8 mouse cellular contexts compared by ENCODE assay signal in the genomic region with DNA sequence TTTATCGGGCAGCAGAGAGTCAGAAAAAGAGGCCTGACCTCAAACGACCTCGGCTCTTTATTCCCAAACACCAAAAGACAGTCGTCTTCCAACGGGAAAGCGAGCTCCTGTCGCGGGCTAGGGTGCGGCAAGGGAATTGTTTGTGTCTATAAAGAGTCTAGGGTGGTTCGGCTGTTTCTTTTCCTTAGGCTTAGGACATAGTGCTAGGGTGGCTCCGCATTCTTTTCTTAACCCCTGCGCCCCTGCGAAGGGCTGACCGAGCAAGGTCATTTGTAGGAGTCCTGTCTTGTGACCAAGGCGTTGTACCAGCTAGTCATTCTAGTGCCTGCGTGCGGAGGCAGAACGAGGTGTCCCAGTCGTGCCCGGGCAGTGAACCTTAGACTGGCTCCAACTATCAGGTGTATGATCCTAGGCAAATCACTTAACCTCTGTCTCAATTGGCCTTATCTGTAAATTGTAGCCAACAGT. TPM values are rescaled to one million over a fixed set of nuclear protein-coding genes. Genes with fewer than 3 reads are reported as not detected.
A peak's percentile ranks its signal among the peaks of the same experiment; 100 is the strongest.
DNase-seq lines count a peak whose midpoint lies in the region; ATAC-seq and TF ChIP-seq lines count a peak whose summit lies in the region.

No protein-coding gene starts in this region.

- H3K9ac ChIP-seq in heart, embryonic 16.5 days (ENCODE audit: low read length): peak overlapping the region; percentile 97

- H3K36me3 ChIP-seq in embryonic facial prominence, embryonic 10.5 days (replicated peaks): peaks cover 28% of the 10 kb centered on the region
- H3K36me3 ChIP-seq in heart, embryonic 16.5 days (ENCODE audit: control insufficient read depth, insufficient read depth): peaks cover 4% of the 10 kb centered on the region; the same call in 1 of the 2 replicates

- H3K4me2 ChIP-seq in heart, embryonic 16.5 days (ENCODE audit: low read depth, low read length): peak overlapping the region; percentile 72

- no peak for DNase-seq in layer of hippocampus, adult 2 months (ENCODE audit: low spot score in 2 of 2)
- DNase-seq in layer of hippocampus, postnatal 14 days (ENCODE audit: low spot score in 2 of 2): no peak
- no peak for DNase-seq in embryonic facial prominence, embryonic 10.5 days (ENCODE audit: low spot score)
- peak; percentile 79 to 87 for DNase-seq in kidney, postnatal 36 days
- DNase-seq in lung, postnatal 36 days: peak; percentile 75
- DNase-seq in testis, postnatal 14 days (ENCODE audit: low spot score): peak; percentile 75
- no peak for DNase-seq in adipocyte (ENCODE audit: low spot score)

- H3K4me3 ChIP-seq in layer of hippocampus, adult 2 months: peak overlapping the region; percentile 73
- H3K4me3 ChIP-seq in embryonic facial prominence, embryonic 10.5 days: peak overlapping the region; percentile 99
- peak overlapping the region; percentile 91 for H3K4me3 ChIP-seq in heart, embryonic 16.5 days (ENCODE audit: low read length)

- TF ChIP-seq CTCF in layer of hippocampus, adult 2 months (conservative IDR thresholded peaks at IDR 0.05): no peak

- no peaks in the 10 kb centered on the region for H3K27me3 ChIP-seq in embryonic facial prominence, embryonic 10.5 days (replicated peaks; ENCODE audit: low read depth, poor library complexity, severe bottlenecking)
- no peaks in the 10 kb centered on the region for H3K27me3 ChIP-seq in heart, embryonic 16.5 days (ENCODE audit: control insufficient read depth, insufficient read depth, low read length)

- 5% methylated on average over 20 of the region's 20 CpGs for WGBS in embryonic facial prominence, embryonic 10.5 days
- 6% methylated on average over 20 of the region's 20 CpGs for WGBS in heart, embryonic 16.5 days

- H3K27ac ChIP-seq in layer of hippocampus, adult 2 months: peak overlapping the region; percentile 99
- peak overlapping the region; percentile 97 for H3K27ac ChIP-seq in embryonic facial prominence, embryonic 10.5 days (replicated peaks)
- peak overlapping the region; percentile 98 for H3K27ac ChIP-seq in heart, embryonic 16.5 days (ENCODE audit: low read length)

- H3K9me3 ChIP-seq in embryonic facial prominence, embryonic 10.5 days: no peaks in the 10 kb centered on the region
- no peaks in the 10 kb centered on the region for H3K9me3 ChIP-seq in heart, embryonic 16.5 days (replicated peaks; ENCODE audit: control insufficient read depth, low read length)

- ATAC-seq in heart, embryonic 16.5 days (replicated peaks; ENCODE audit: extremely low read depth, insufficient read depth, low FRiP score): no peak

- peaks cover 31% of the 10 kb centered on the region for H3K4me1 ChIP-seq in embryonic facial prominence, embryonic 10.5 days
- H3K4me1 ChIP-seq in heart, embryonic 16.5 days (ENCODE audit: control insufficient read depth, insufficient read depth, low read length): peaks cover 18% of the 10 kb centered on the region

RNA-seq across cellular contexts. Expression of a gene that starts 0.9 kb away (rescaled TPM):
- 100 to 1,000 TPM; 141 to 150 TPM for total RNA-seq in layer of hippocampus, adult 2 months (2021)
- 100 to 1,000 TPM; 119 to 123 TPM for total RNA-seq in layer of hippocampus, postnatal 14 days (2021)
- polyA plus RNA-seq in embryonic facial prominence, embryonic 10.5 days (2016; fragmentation: Nextera tagmentation; extraction: Ambion mirVana): 127 and 130 TPM in 2 replicates
- 67.4 and 68.3 TPM in 2 replicates for polyA plus RNA-seq in heart, embryonic 16.5 days (2015; fragmentation: Nextera tagmentation; extraction: Ambion mirVana)

RNA-seq across cellular contexts. Expression of a gene that starts 44.3 kb away (rescaled TPM):
- 10 to 100 TPM; 68.5 to 73.7 TPM for total RNA-seq in layer of hippocampus, adult 2 months (2021)
- total RNA-seq in layer of hippocampus, postnatal 14 days (2021): 10 to 100 TPM; 69.3 to 81.1 TPM
- 895 and 901 TPM in 2 replicates for polyA plus RNA-seq in embryonic facial prominence, embryonic 10.5 days (2016; fragmentation: Nextera tagmentation; extraction: Ambion mirVana)
- 250 and 264 TPM in 2 replicates for polyA plus RNA-seq in heart, embryonic 16.5 days (2015; fragmentation: Nextera tagmentation; extraction: Ambion mirVana)

Comparison
In these comparisons a context has a peak if more than half of its experiments do, and no peak if none do; other contexts are left out.
1. DNase-seq: peak in kidney, postnatal 36 days (2 of 2), lung, postnatal 36 days (single experiment) and testis, postnatal 14 days (single experiment); none in layer of hippocampus, adult 2 months (0 of 2), layer of hippocampus, postnatal 14 days (0 of 2), embryonic facial prominence, embryonic 10.5 days (single experiment) and adipocyte (single experiment).
2. Peak in every context shown above with its lines, with median percentiles within 50 percentile points of each other: H3K27ac ChIP-seq and H3K4me3 ChIP-seq.